9 mouse cellular contexts compared by ENCODE assay signal in the genomic region with DNA sequence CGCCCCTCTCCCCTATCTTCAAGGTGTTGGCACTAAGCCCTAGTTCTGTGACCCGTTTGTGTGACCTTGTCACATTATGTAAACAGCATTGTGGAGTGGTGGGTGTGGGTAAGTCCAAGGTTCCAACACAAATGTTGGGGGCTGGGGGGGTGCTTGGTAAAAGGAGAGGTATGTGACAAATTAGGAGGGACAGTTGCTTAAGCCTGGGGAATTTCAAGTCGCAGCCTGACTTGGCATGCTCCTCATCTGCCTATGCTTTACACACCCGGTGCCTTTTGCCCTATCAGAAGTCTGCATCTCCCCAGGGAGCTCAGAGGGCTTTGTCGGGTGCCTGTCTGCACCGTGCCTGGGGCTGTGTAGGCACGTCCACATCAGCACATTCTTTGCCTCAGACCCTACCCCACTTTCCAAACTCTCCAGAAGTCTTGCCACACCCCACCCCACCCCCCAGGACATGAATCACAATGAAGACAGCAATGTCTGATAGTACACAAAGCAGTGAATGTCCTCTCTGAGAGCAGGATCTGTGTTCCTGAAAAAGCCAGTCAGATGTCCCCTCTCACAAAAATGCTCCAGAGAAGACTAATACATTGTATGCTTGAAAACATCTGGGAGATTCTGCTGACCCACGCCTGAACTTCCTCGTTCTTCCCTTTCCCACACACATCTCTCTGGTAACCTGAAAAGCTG.
DNase-seq lines count a peak whose midpoint lies in the region; ATAC-seq and TF ChIP-seq lines count a peak whose summit lies in the region.
"Had no signal": no experiment of that assay in that cellular context is flagged by ENCODE, and none has a peak within 500 bp of the region (broad histone marks: within the 10 kb centered on the region; RNA-seq: fewer than 3 reads in every experiment).

No protein-coding gene starts in this region.

- no peak overlapping the region for H3K4me2 ChIP-seq in hindbrain, embryonic 12.5 days (replicated peaks)

- H3K4me3 ChIP-seq in hindbrain, embryonic 10.5 days, result no peak overlapping the region
- no peak overlapping the region for H3K4me3 ChIP-seq in hindbrain, embryonic 12.5 days
- H3K4me3 ChIP-seq in layer of hippocampus, adult 2 months, result no peak overlapping the region

- ATAC-seq in hindbrain, embryonic 12.5 days (ENCODE audit: low FRiP score), result no peak
- ATAC-seq in activated CD4-positive, CD25-positive, alpha-beta regulatory T cell, adult 4 months, result no peak
- ATAC-seq: Patski had no signal

- no peak overlapping the region for H3K27ac ChIP-seq in hindbrain, embryonic 10.5 days
- H3K27ac ChIP-seq in hindbrain, embryonic 12.5 days, result no peak overlapping the region
- no peak overlapping the region for H3K27ac ChIP-seq in layer of hippocampus, adult 2 months

- peak; percentile 19 for DNase-seq in hindbrain, embryonic 10.5 days (ENCODE audit: low spot score)
- peak; percentile 56 for DNase-seq in embryo, embryonic 11 days
- peak; percentile 45 for DNase-seq in kidney, postnatal 14 days
- peak; percentile 31 for DNase-seq in retina, embryonic 14.5 days (ENCODE audit: low spot score)
- DNase-seq in layer of hippocampus, adult 2 months (ENCODE audit: low spot score in 2 of 2), result no peak
- DNase-seq in gastrocnemius, postnatal 36 days, result no peak

- peaks cover 2% of the 10 kb centered on the region for H3K9me3 ChIP-seq in hindbrain, embryonic 10.5 days
- H3K9me3 ChIP-seq in hindbrain, embryonic 12.5 days (replicated peaks), result no peaks in the 10 kb centered on the region

- H3K4me1 ChIP-seq in hindbrain, embryonic 10.5 days (replicated peaks), result peaks cover 7% of the 10 kb centered on the region
- H3K4me1 ChIP-seq in hindbrain, embryonic 12.5 days, result peaks cover 8% of the 10 kb centered on the region; the same call in 1 of the 2 replicates

- H3K36me3 ChIP-seq in hindbrain, embryonic 10.5 days, result no peaks in the 10 kb centered on the region
- H3K36me3 ChIP-seq in hindbrain, embryonic 12.5 days, result no peaks in the 10 kb centered on the region

- H3K9ac ChIP-seq in hindbrain, embryonic 12.5 days, result no peak overlapping the region

- WGBS in hindbrain, embryonic 10.5 days, result 22% methylated on average over 9 of the region's 9 CpGs
- 20% methylated on average over 9 of the region's 9 CpGs for WGBS in hindbrain, embryonic 12.5 days

- TF ChIP-seq CTCF in layer of hippocampus, adult 2 months (conservative IDR thresholded peaks at IDR 0.05), result no peak

- no peaks in the 10 kb centered on the region for H3K27me3 ChIP-seq in hindbrain, embryonic 10.5 days (ENCODE audit: insufficient read depth, poor library complexity, severe bottlenecking)
- no peaks in the 10 kb centered on the region for H3K27me3 ChIP-seq in hindbrain, embryonic 12.5 days
- H3K27me3 ChIP-seq: Patski had no signal

- intact Hi-C loops in gastrocnemius, postnatal 36 days (cut with DNase I), result no loop called here

Comparison
In these comparisons a context has a peak if more than half of its experiments do, and no peak if none do; other contexts are left out.
1. DNase-seq: peak in hindbrain, embryonic 10.5 days (single experiment), embryo, embryonic 11 days (single experiment), kidney, postnatal 14 days (single experiment) and retina, embryonic 14.5 days (single experiment); none in layer of hippocampus, adult 2 months (0 of 2) and gastrocnemius, postnatal 36 days (0 of 2).